Mouse (Mus musculus) liver, embryonic 13.5 days (tissue): ENCODE measurements around the gene Tmem223. TPM values are rescaled to one million over a fixed set of nuclear protein-coding genes. Genes with fewer than 3 reads are reported as not detected.
A peak's percentile ranks its signal among the peaks of the same experiment; 100 is the strongest.

ENCODE experiments used
- ATAC-seq: fragments of 200-750 bp; cut with Nextera tagmentation; 2 replicates; pipeline ENCODE4 v1.8.0; 2017; ENCODE audit warnings: low read depth, mild to moderate bottlenecking, moderate number of reproducible peaks, moderate library complexity
- DNase-seq: peaks from one replicate; pipeline ENCODE4 v3.0.0; 2022
- H3K27ac ChIP-seq: fragments of 300-500 bp; sonication (generic); 2 replicates; pipeline ENCODE4 v1.5.1; 2015; ENCODE audit warnings: moderate library complexity, mild to moderate bottlenecking, inconsistent platforms
- H3K27me3 ChIP-seq: fragments of 300-500 bp; sonication (generic); 2 replicates; pipeline ENCODE4 v1.6.1; 2015; ENCODE audit warnings: mild to moderate bottlenecking, inconsistent platforms
- H3K36me3 ChIP-seq: fragments of 300-500 bp; sonication (generic); 2 replicates; pipeline ENCODE4 v1.6.1; 2015; ENCODE audit warnings: mild to moderate bottlenecking, inconsistent platforms
- H3K4me1 ChIP-seq: fragments of 300-500 bp; sonication (generic); replicated peaks from 2 replicates; pipeline ENCODE4 v1.6.1; 2015; ENCODE audit warnings: inconsistent platforms
- H3K4me2 ChIP-seq: fragments of 300-500 bp; sonication (generic); 2 replicates; pipeline ENCODE4 v1.6.1; 2015; ENCODE audit warnings: inconsistent platforms, mild to moderate bottlenecking, moderate library complexity
- H3K4me3 ChIP-seq: fragments of 300-500 bp; sonication (generic); replicated peaks from 2 replicates; pipeline ENCODE4 v1.5.1; 2015; ENCODE audit warnings: mild to moderate bottlenecking, inconsistent platforms
- H3K9ac ChIP-seq: fragments of 300-500 bp; sonication (generic); 2 replicates; pipeline ENCODE4 v1.6.1; 2015; ENCODE audit warnings: mild to moderate bottlenecking, inconsistent platforms
- H3K9me3 ChIP-seq: fragments of 300-500 bp; sonication (generic); replicated peaks from 2 replicates; pipeline ENCODE4 v1.6.1; 2016; ENCODE audit warnings: inconsistent platforms
- WGBS: fragments of 180-500 bp; shearing (Covaris S2); methylation state at CpG from one replicate; pipeline ENCODE4 v1.1.7; 2015; ENCODE audit not compliant: insufficient replicate concordance; 5-methylcytosine and 5-hydroxymethylcytosine counted together
- polyA plus RNA-seq: library from polyadenylated mRNA; unstranded; fragments of >200 nt; fragmentation: Nextera tagmentation; extraction: Ambion mirVana; gene quantifications from 2 replicates; pipeline ENCODE4 v1.2.1, GENCODE M21; 2015

The Tmem223 gene
- polyA plus RNA-seq, 1 experiment from 2014 or later, result 74.2 TPM

- peaks cover 57% of the 10 kb centered on the region for H3K36me3 ChIP-seq
- H3K27ac ChIP-seq, result peak overlapping the region; percentile 90
- peak overlapping the region; percentile 98 for H3K9ac ChIP-seq
- H3K27me3 ChIP-seq, result no peaks in the 10 kb centered on the region
- ATAC-seq (no peak), DNase-seq (no peak)
- H3K9me3 ChIP-seq, result no peaks in the 10 kb centered on the region
- WGBS, result 27% methylated on average over 3 of the region's 3 CpGs
- H3K4me1 ChIP-seq, result peaks cover 37% of the 10 kb centered on the region
- H3K4me3 ChIP-seq, result peak overlapping the region; percentile 96
- H3K4me2 ChIP-seq, result peak overlapping the region; percentile 76
Observed at GRCm38 (mm10) chr19:8755652-8756051, 15.1 kb upstream of the Tmem223 start.

GRCm38 (mm10) chr19:8756635-8757387 is 14.0 kb upstream of the Tmem223 start, which contains the start of gene Nxf1:
Gene Nxf1, plus strand, starts transcription at chr19:8757073.
- ATAC-seq (peak; percentile 92), DNase-seq (peak; percentile 86)
- Histone ChIP-seq H3K27ac (peak within 1 kb of the TSS; percentile 93), H3K4me3 (peak within 1 kb of the TSS; percentile 96), H3K27me3 (no peaks in the 10 kb centered on the region), H3K36me3 (peaks cover 54% of the 10 kb centered on the region), H3K4me2 (peak within 1 kb of the TSS; percentile 76), H3K4me1 (peaks cover 40% of the 10 kb centered on the region), H3K9me3 (no peaks in the 10 kb centered on the region), H3K9ac (peak within 1 kb of the TSS; percentile 98)
- WGBS, result under 1% methylated on average over 74 of the region's 75 CpGs

- H3K27me3 ChIP-seq, result no peaks in the 10 kb centered on the region
- peak overlapping the region; percentile 76 for H3K4me2 ChIP-seq
- peaks cover 54% of the 10 kb centered on the region for H3K36me3 ChIP-seq
- ATAC-seq (no peak), DNase-seq (no peak)
- WGBS, result 4% methylated on average over 14 of the region's 14 CpGs
- H3K27ac ChIP-seq, result peak overlapping the region; percentile 93
- peak overlapping the region; percentile 98 for H3K9ac ChIP-seq
- peaks cover 40% of the 10 kb centered on the region for H3K4me1 ChIP-seq
- H3K4me3 ChIP-seq, result peak overlapping the region; percentile 96
- no peaks in the 10 kb centered on the region for H3K9me3 ChIP-seq
Observed at GRCm38 (mm10) chr19:8757471-8757998, 13.3 kb upstream of the Tmem223 start.

GRCm38 (mm10) chr19:8758899-8759298 is 11.9 kb upstream of the Tmem223 start:
- H3K9me3 ChIP-seq, result no peaks in the 10 kb centered on the region
- peak overlapping the region; percentile 96 for H3K4me3 ChIP-seq
- peaks cover 54% of the 10 kb centered on the region for H3K36me3 ChIP-seq
- H3K27me3 ChIP-seq, result no peaks in the 10 kb centered on the region
- no peak for DNase-seq
- peak overlapping the region; percentile 76 for H3K4me2 ChIP-seq
- H3K27ac ChIP-seq, result peak overlapping the region; percentile 51; the same call in 1 of the 2 replicates
- peak overlapping the region; percentile 98 for H3K9ac ChIP-seq
- no peak for ATAC-seq
- peaks cover 40% of the 10 kb centered on the region for H3K4me1 ChIP-seq
- 31% methylated on average over 2 of the region's 2 CpGs for WGBS

- H3K9me3 ChIP-seq, result 0 out of 2 replicates have a peak, but pooled peaks cover 3% of the 10 kb centered on the region
- ATAC-seq (no peak), DNase-seq (no peak)
- H3K27ac ChIP-seq, result no peak overlapping the region
- no peak overlapping the region for H3K9ac ChIP-seq
- no peak overlapping the region for H3K4me2 ChIP-seq
- peaks cover 56% of the 10 kb centered on the region for H3K36me3 ChIP-seq
- 71% methylated on average over 2 of the region's 2 CpGs for WGBS
- peaks cover 30% of the 10 kb centered on the region for H3K4me1 ChIP-seq
- H3K4me3 ChIP-seq, result no peak overlapping the region
- H3K27me3 ChIP-seq, result no peaks in the 10 kb centered on the region
Observed at GRCm38 (mm10) chr19:8760757-8761156, 10.0 kb upstream of the Tmem223 start.

- Histone ChIP-seq H3K9me3 (0 out of 2 replicates have a peak, but pooled peaks cover 4% of the 10 kb centered on the region), H3K27ac (no peak overlapping the region; the same call in 1 of the 2 replicates), H3K4me3 (no peak overlapping the region), H3K36me3 (peaks cover 80% of the 10 kb centered on the region), H3K27me3 (no peaks in the 10 kb centered on the region), H3K4me2 (no peak overlapping the region), H3K4me1 (peaks cover 18% of the 10 kb centered on the region), H3K9ac (no peak overlapping the region)
- no peak for ATAC-seq
- whole genome bisulfite sequencing, result 74% methylated on average over 4 of the region's 4 CpGs
- no peak for DNase-seq
Observed at GRCm38 (mm10) chr19:8763276-8763675, 7.5 kb upstream of the Tmem223 start.

GRCm38 (mm10) chr19:8765562-8765961 is 5.2 kb upstream of the Tmem223 start:
- H3K27me3 ChIP-seq, result no peaks in the 10 kb centered on the region
- no peak overlapping the region for H3K27ac ChIP-seq
- H3K4me1 ChIP-seq, result peaks cover 9% of the 10 kb centered on the region
- no peak for ATAC-seq
- WGBS, result 89% methylated on average over 9 of the region's 9 CpGs
- H3K4me2 ChIP-seq, result no peak overlapping the region
- peaks cover 95% of the 10 kb centered on the region for H3K36me3 ChIP-seq
- 0 out of 2 replicates have a peak, but pooled peaks cover 4% of the 10 kb centered on the region for H3K9me3 ChIP-seq
- H3K4me3 ChIP-seq, result no peak overlapping the region
- H3K9ac ChIP-seq, result no peak overlapping the region
- no peak for DNase-seq

GRCm38 (mm10) chr19:8772996-8773395 is 2.2 kb downstream of the Tmem223 start:
- peak overlapping the region; percentile 99 for H3K4me2 ChIP-seq
- WGBS, result 19% methylated on average over 5 of the region's 5 CpGs
- ATAC-seq (peak; percentile 65), DNase-seq (peak; percentile 53)
- H3K27me3 ChIP-seq, result no peaks in the 10 kb centered on the region
- peaks cover 57% of the 10 kb centered on the region for H3K4me1 ChIP-seq
- H3K36me3 ChIP-seq, result peaks cover 57% of the 10 kb centered on the region
- H3K27ac ChIP-seq, result peak overlapping the region; percentile 99
- H3K9me3 ChIP-seq, result no peaks in the 10 kb centered on the region
- peak overlapping the region; percentile 98 for H3K9ac ChIP-seq
- H3K4me3 ChIP-seq, result peak overlapping the region; percentile 87

- ATAC-seq, result no peak
Observed at GRCm38 (mm10) chr19:8773409-8773808, 2.6 kb downstream of the Tmem223 start.

GRCm38 (mm10) chr19:8774086-8774835 is 3.5 kb downstream of the Tmem223 start, which contains the start of gene Tmem179b:
Gene Tmem179b, minus strand, starts transcription at chr19:8774467.
- Histone ChIP-seq H3K36me3 (peaks cover 55% of the 10 kb centered on the region), H3K9me3 (no peaks in the 10 kb centered on the region), H3K27ac (peak within 1 kb of the TSS; percentile 99), H3K9ac (peak within 1 kb of the TSS; percentile 98), H3K4me3 (peak within 1 kb of the TSS; percentile 87), H3K27me3 (no peaks in the 10 kb centered on the region), H3K4me2 (peak within 1 kb of the TSS; percentile 99), H3K4me1 (peaks cover 57% of the 10 kb centered on the region)
- WGBS, result under 1% methylated on average over 68 of the region's 68 CpGs
- peak; percentile 85 for ATAC-seq
- DNase-seq, result peak; percentile 93

More at GRCm38 (mm10) chr19:8773409-8773808, 2.6 kb downstream of the Tmem223 start:
- H3K27ac ChIP-seq, result peak overlapping the region; percentile 99
- peaks cover 57% of the 10 kb centered on the region for H3K36me3 ChIP-seq
- peak overlapping the region; percentile 98 for H3K9ac ChIP-seq
- 15% methylated on average over 6 of the region's 6 CpGs for WGBS
- no peak for DNase-seq
- peaks cover 57% of the 10 kb centered on the region for H3K4me1 ChIP-seq
- H3K4me3 ChIP-seq, result peak overlapping the region; percentile 87
- H3K9me3 ChIP-seq, result no peaks in the 10 kb centered on the region
- H3K27me3 ChIP-seq, result no peaks in the 10 kb centered on the region
- H3K4me2 ChIP-seq, result peak overlapping the region; percentile 99

- H3K9me3 ChIP-seq, result no peaks in the 10 kb centered on the region
- no peak for DNase-seq
- peak overlapping the region; percentile 99 for H3K4me2 ChIP-seq
- WGBS, result 8% methylated on average over 20 of the region's 20 CpGs
- H3K27me3 ChIP-seq, result no peaks in the 10 kb centered on the region
- H3K4me3 ChIP-seq, result peak overlapping the region; percentile 87
- H3K9ac ChIP-seq, result peak overlapping the region; percentile 98
- peaks cover 53% of the 10 kb centered on the region for H3K36me3 ChIP-seq
- peaks cover 57% of the 10 kb centered on the region for H3K4me1 ChIP-seq
- H3K27ac ChIP-seq, result peak overlapping the region; percentile 99
- no peak for ATAC-seq
Observed at GRCm38 (mm10) chr19:8774951-8775421, 4.2 kb downstream of the Tmem223 start.
